Mouse (Mus musculus): ENCODE measurements at regions not wholly inside any gene's neighbourhood (a gene's known extent, or its start where the extent isn't known, plus 50 kb on each side); places are given as distances from the start of the nearest gene placed in this dataset.

GRCm38 (mm10) chr12:99059491-99059890 lies 139.1 kb downstream of the Ttc8 start:
- no peak overlapping the region for H3K4me3 ChIP-seq (ENCODE audit: low read depth, low read length)
- H3K4me2 ChIP-seq (ENCODE audit: low read depth, low read length, severe bottlenecking): no peak overlapping the region
- no peak overlapping the region for H3K9ac ChIP-seq (ENCODE audit: low read length)
- no peaks in the 10 kb centered on the region for H3K4me1 ChIP-seq (replicated peaks; ENCODE audit: control insufficient read depth, insufficient read depth, low read length)
- H3K27ac ChIP-seq (ENCODE audit: low read depth, low read length): no peak overlapping the region
- H3K36me3 ChIP-seq (ENCODE audit: control insufficient read depth, insufficient read depth, low read length): no peaks in the 10 kb centered on the region
- no peak for ATAC-seq (replicated peaks; ENCODE audit: low FRiP score)
- 97% methylated on average over 4 of the region's 4 CpGs for WGBS
- H3K27me3 ChIP-seq (ENCODE audit: control insufficient read depth, insufficient read depth, low read length): no peaks in the 10 kb centered on the region
- no peak for DNase-seq (ENCODE audit: low spot score)
- H3K9me3 ChIP-seq (ENCODE audit: control insufficient read depth, low read length): no peaks in the 10 kb centered on the region

GRCm38 (mm10) chr12:99060702-99061101 lies 140.3 kb downstream of the Ttc8 start:
- Histone ChIP-seq H3K9ac (ENCODE audit: low read length) (no peak overlapping the region), H3K4me3 (ENCODE audit: low read depth, low read length) (no peak overlapping the region), H3K9me3 (ENCODE audit: control insufficient read depth, low read length) (no peaks in the 10 kb centered on the region), H3K4me1 (replicated peaks; ENCODE audit: control insufficient read depth, insufficient read depth, low read length) (no peaks in the 10 kb centered on the region), H3K27ac (ENCODE audit: low read depth, low read length) (no peak overlapping the region), H3K27me3 (ENCODE audit: control insufficient read depth, insufficient read depth, low read length) (no peaks in the 10 kb centered on the region), H3K4me2 (ENCODE audit: low read depth, low read length, severe bottlenecking) (no peak overlapping the region), H3K36me3 (ENCODE audit: control insufficient read depth, insufficient read depth, low read length) (no peaks in the 10 kb centered on the region)
- DNase-seq (ENCODE audit: low spot score) (no peak), ATAC-seq (replicated peaks; ENCODE audit: low FRiP score) (no peak)
- 50% methylated on average over 2 of the region's 2 CpGs for WGBS

- no peaks in the 10 kb centered on the region for H3K27me3 ChIP-seq (ENCODE audit: control insufficient read depth, insufficient read depth, low read length)
- ATAC-seq (replicated peaks; ENCODE audit: low FRiP score) (no peak), DNase-seq (ENCODE audit: low spot score) (no peak)
- WGBS: 80% methylated on average over 3 of the region's 3 CpGs
- no peak overlapping the region for H3K4me3 ChIP-seq (ENCODE audit: low read depth, low read length)
- H3K4me2 ChIP-seq (ENCODE audit: low read depth, low read length, severe bottlenecking): no peak overlapping the region
- no peak overlapping the region for H3K27ac ChIP-seq (ENCODE audit: low read depth, low read length)
- H3K36me3 ChIP-seq (ENCODE audit: control insufficient read depth, insufficient read depth, low read length): no peaks in the 10 kb centered on the region
- H3K4me1 ChIP-seq (replicated peaks; ENCODE audit: control insufficient read depth, insufficient read depth, low read length): no peaks in the 10 kb centered on the region
- no peaks in the 10 kb centered on the region for H3K9me3 ChIP-seq (ENCODE audit: control insufficient read depth, low read length)
- H3K9ac ChIP-seq (ENCODE audit: low read length): no peak overlapping the region
Observed at GRCm38 (mm10) chr12:99063441-99063840, 143.1 kb downstream of the Ttc8 start.

DNA sequence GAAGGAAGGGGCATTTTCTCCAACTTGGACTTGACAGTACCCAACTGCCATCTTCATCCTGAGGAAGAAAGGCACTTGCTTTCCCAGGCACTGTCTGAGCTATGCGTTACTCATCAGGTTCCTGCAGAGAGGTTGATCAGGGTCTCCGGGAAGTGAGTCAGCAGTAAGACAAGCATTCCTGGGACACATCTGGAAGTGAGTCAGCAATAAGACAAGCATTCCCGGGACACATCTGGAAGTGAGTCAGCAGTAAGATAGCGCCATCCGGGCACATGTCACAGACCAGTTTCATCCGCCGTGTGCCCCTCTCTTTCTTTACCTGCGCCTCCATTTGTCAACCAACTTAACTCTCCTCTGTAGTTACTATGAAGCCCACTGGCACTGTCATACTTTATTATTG lies 143.5 kb downstream of the Ttc8 start:
- no peak overlapping the region for H3K27ac ChIP-seq (ENCODE audit: low read depth, low read length)
- H3K27me3 ChIP-seq (ENCODE audit: control insufficient read depth, insufficient read depth, low read length): no peaks in the 10 kb centered on the region
- H3K9me3 ChIP-seq (ENCODE audit: control insufficient read depth, low read length): no peaks in the 10 kb centered on the region
- WGBS: 82% methylated on average over 8 of the region's 8 CpGs
- H3K36me3 ChIP-seq (ENCODE audit: control insufficient read depth, insufficient read depth, low read length): no peaks in the 10 kb centered on the region
- no peak overlapping the region for H3K4me3 ChIP-seq (ENCODE audit: low read depth, low read length)
- H3K4me1 ChIP-seq (replicated peaks; ENCODE audit: control insufficient read depth, insufficient read depth, low read length): no peaks in the 10 kb centered on the region
- H3K4me2 ChIP-seq (ENCODE audit: low read depth, low read length, severe bottlenecking): no peak overlapping the region
- no peak for ATAC-seq (replicated peaks; ENCODE audit: low FRiP score)
- no peak for DNase-seq (ENCODE audit: low spot score)
- H3K9ac ChIP-seq (ENCODE audit: low read length): no peak overlapping the region

DNA sequence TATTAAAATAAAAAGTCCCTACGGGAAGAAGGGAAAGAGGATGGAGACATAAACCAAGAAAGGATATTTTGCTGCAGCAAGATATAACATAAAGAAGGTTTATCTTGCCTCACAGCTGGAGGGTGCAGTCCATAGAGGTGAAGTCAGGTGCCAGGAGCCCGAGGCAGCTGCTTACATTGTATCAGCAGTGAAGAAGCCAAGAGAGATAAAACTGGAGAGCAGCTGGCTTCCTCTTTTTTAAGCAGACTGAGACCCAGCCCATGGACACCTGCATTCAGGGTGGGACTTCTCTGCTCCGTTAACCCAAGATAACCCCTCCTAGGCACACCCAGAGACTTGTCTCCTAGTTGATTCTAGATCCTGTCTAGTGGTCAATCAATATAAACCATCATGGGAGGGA lies 147.6 kb downstream of the Ttc8 start:
- H3K4me3 ChIP-seq (ENCODE audit: low read depth, low read length): no peak overlapping the region
- no peaks in the 10 kb centered on the region for H3K27me3 ChIP-seq (ENCODE audit: control insufficient read depth, insufficient read depth, low read length)
- H3K4me2 ChIP-seq (ENCODE audit: low read depth, low read length, severe bottlenecking): no peak overlapping the region
- no peaks in the 10 kb centered on the region for H3K4me1 ChIP-seq (replicated peaks; ENCODE audit: control insufficient read depth, insufficient read depth, low read length)
- ATAC-seq (replicated peaks; ENCODE audit: low FRiP score): no peak
- H3K36me3 ChIP-seq (ENCODE audit: control insufficient read depth, insufficient read depth, low read length): no peaks in the 10 kb centered on the region
- 80% methylated on average over 3 of the region's 3 CpGs for WGBS
- H3K27ac ChIP-seq (ENCODE audit: low read depth, low read length): no peak overlapping the region
- no peaks in the 10 kb centered on the region for H3K9me3 ChIP-seq (ENCODE audit: control insufficient read depth, low read length)
- no peak for DNase-seq (ENCODE audit: low spot score)
- no peak overlapping the region for H3K9ac ChIP-seq (ENCODE audit: low read length)

DNA sequence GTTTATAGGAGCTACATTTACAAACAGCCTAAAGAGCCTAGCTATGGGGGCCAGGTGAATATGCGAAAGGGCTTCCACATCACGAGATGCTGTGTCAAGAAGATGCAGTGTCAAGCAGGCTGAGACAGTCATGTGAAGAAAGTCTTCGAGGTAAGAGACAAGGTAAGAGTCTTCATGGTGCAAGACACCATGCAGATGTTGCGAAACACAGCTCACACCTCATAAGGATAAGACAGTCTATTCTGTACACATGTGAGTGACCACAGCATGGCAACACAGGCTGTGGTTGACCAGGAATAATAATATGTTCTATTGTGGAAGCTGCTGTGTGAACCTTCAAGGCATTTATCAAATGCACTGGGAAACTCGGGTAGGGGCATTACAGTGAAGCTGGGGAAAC lies 153.4 kb downstream of the Ttc8 start:
- Histone ChIP-seq H3K27me3 (ENCODE audit: control insufficient read depth, insufficient read depth, low read length) (no peaks in the 10 kb centered on the region), H3K9me3 (ENCODE audit: control insufficient read depth, low read length) (no peaks in the 10 kb centered on the region), H3K4me2 (ENCODE audit: low read depth, low read length, severe bottlenecking) (no peak overlapping the region), H3K4me3 (ENCODE audit: low read depth, low read length) (no peak overlapping the region), H3K9ac (ENCODE audit: low read length) (no peak overlapping the region), H3K36me3 (ENCODE audit: control insufficient read depth, insufficient read depth, low read length) (no peaks in the 10 kb centered on the region), H3K27ac (ENCODE audit: low read depth, low read length) (no peak overlapping the region), H3K4me1 (replicated peaks; ENCODE audit: control insufficient read depth, insufficient read depth, low read length) (no peaks in the 10 kb centered on the region)
- DNase-seq (ENCODE audit: low spot score) (no peak), ATAC-seq (replicated peaks; ENCODE audit: low FRiP score) (no peak)
- WGBS: 91% methylated on average over 5 of the region's 5 CpGs

DNA sequence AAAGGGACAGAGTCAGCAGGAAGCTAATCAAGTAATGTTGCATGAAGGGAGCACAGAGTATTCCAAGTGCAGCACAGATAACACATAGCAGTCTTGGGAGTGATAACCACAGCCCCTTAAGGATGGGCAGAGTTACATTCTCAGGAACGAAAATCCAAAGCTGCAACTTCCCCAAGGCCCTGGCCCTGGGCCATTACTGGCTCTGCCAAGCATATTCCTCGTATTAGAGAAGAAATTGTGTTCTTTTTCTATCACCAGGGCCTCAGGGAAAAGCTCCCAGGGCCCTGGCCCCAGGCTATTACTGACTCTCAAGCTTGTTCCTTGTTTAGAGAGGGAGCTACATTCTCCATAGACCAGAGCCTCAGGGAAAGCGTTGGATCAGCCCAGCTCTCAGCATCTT lies 157.0 kb downstream of the Ttc8 start:
- no peak for ATAC-seq (replicated peaks; ENCODE audit: low FRiP score)
- Histone ChIP-seq H3K4me3 (ENCODE audit: low read depth, low read length) (no peak overlapping the region), H3K4me1 (replicated peaks; ENCODE audit: control insufficient read depth, insufficient read depth, low read length) (no peaks in the 10 kb centered on the region), H3K36me3 (ENCODE audit: control insufficient read depth, insufficient read depth, low read length) (no peaks in the 10 kb centered on the region), H3K9ac (ENCODE audit: low read length) (no peak overlapping the region), H3K9me3 (ENCODE audit: control insufficient read depth, low read length) (no peaks in the 10 kb centered on the region), H3K27me3 (ENCODE audit: control insufficient read depth, insufficient read depth, low read length) (no peaks in the 10 kb centered on the region), H3K4me2 (ENCODE audit: low read depth, low read length, severe bottlenecking) (no peak overlapping the region), H3K27ac (ENCODE audit: low read depth, low read length) (no peak overlapping the region)
- DNase-seq (ENCODE audit: low spot score): no peak
- WGBS: 75% methylated on average over 3 of the region's 3 CpGs

- H3K9me3 ChIP-seq (ENCODE audit: control insufficient read depth, low read length): no peaks in the 10 kb centered on the region
- no peak overlapping the region for H3K9ac ChIP-seq (ENCODE audit: low read length)
- 84% methylated on average over 1 of the region's 1 CpGs for WGBS
- H3K27me3 ChIP-seq (ENCODE audit: control insufficient read depth, insufficient read depth, low read length): peaks cover 5% of the 10 kb centered on the region; the same call in 1 of the 2 replicates
- H3K27ac ChIP-seq (ENCODE audit: low read depth, low read length): no peak overlapping the region
- no peak for ATAC-seq (replicated peaks; ENCODE audit: low FRiP score)
- DNase-seq (ENCODE audit: low spot score): no peak
- H3K4me2 ChIP-seq (ENCODE audit: low read depth, low read length, severe bottlenecking): no peak overlapping the region
- no peaks in the 10 kb centered on the region for H3K36me3 ChIP-seq (ENCODE audit: control insufficient read depth, insufficient read depth, low read length)
- peaks cover 5% of the 10 kb centered on the region for H3K4me1 ChIP-seq (replicated peaks; ENCODE audit: control insufficient read depth, insufficient read depth, low read length)
- no peak overlapping the region for H3K4me3 ChIP-seq (ENCODE audit: low read depth, low read length)
Observed at GRCm38 (mm10) chr12:99079873-99080272, 159.5 kb downstream of the Ttc8 start.

GRCm38 (mm10) chr12:99083616-99084015 lies 163.2 kb downstream of the Ttc8 start:
- 41% methylated on average over 11 of the region's 11 CpGs for WGBS
- ATAC-seq (replicated peaks; ENCODE audit: low FRiP score): peak; percentile 13
- Histone ChIP-seq H3K4me2 (ENCODE audit: low read depth, low read length, severe bottlenecking) (no peak overlapping the region), H3K9me3 (ENCODE audit: control insufficient read depth, low read length) (no peaks in the 10 kb centered on the region), H3K27me3 (ENCODE audit: control insufficient read depth, insufficient read depth, low read length) (peaks cover 5% of the 10 kb centered on the region; the same call in 1 of the 2 replicates), H3K36me3 (ENCODE audit: control insufficient read depth, insufficient read depth, low read length) (no peaks in the 10 kb centered on the region), H3K4me1 (replicated peaks; ENCODE audit: control insufficient read depth, insufficient read depth, low read length) (peaks cover 20% of the 10 kb centered on the region), H3K9ac (ENCODE audit: low read length) (0 out of 2 replicates have a peak overlapping the region, but pooled peaks have one; percentile 9), H3K27ac (ENCODE audit: low read depth, low read length) (no peak overlapping the region), H3K4me3 (ENCODE audit: low read depth, low read length) (no peak overlapping the region)
- no peak for DNase-seq (ENCODE audit: low spot score)
